Mouse (Mus musculus) kidney, adult 2 months (tissue): ENCODE results near the gene Gm9803.

Experiments
- CTCF ChIP-seq: fragments of 200-500 bp; conservative IDR thresholded peaks from 2 replicates; pipeline ENCODE4 v1.5.1; 2011; ENCODE audit warnings: low read depth, mild to moderate bottlenecking, control low read depth, low read length, moderate library complexity, mixed read lengths; ENCODE audit not compliant: insufficient read depth, insufficient read length
- POLR2A ChIP-seq: fragments of 200-500 bp; IDR thresholded peaks from one replicate; pipeline ENCODE4 v1.6.1; 2011; ENCODE audit warnings: low read depth, low read length, control low read depth

- TF ChIP-seq CTCF = no peak
- no peak for TF ChIP-seq POLR2A
Measured at GRCm38 (mm10) chr10:43489550-43489949, 34.3 kb upstream of the Gm9803 start.
